Mouse (Mus musculus) erythroblast, embryonic 14.5 days (primary cell): ENCODE measurements around the gene Pdzd7. TPM values are rescaled to one million over a fixed set of nuclear protein-coding genes. Genes with fewer than 3 reads are reported as not detected.
A peak's percentile ranks its signal among the peaks of the same experiment; 100 is the strongest.

Source experiments
- H3K27me3 ChIP-seq: 2 replicates; pipeline ENCODE4 v1.6.1; 2012; ENCODE audit warnings: inconsistent platforms; ENCODE audit not compliant: control insufficient read depth
- H3K36me3 ChIP-seq: 2 replicates; pipeline ENCODE4 v1.6.1; 2012; ENCODE audit warnings: mild to moderate bottlenecking, inconsistent platforms; ENCODE audit not compliant: control insufficient read depth
- H3K4me1 ChIP-seq: 2 replicates; pipeline ENCODE4 v1.6.1; 2012; ENCODE audit warnings: inconsistent platforms; ENCODE audit not compliant: control insufficient read depth
- H3K4me3 ChIP-seq: replicated peaks from 2 replicates; pipeline ENCODE3; 2012; ENCODE audit warnings: moderate library complexity, mild to moderate bottlenecking, inconsistent platforms
- H3K9me3 ChIP-seq: 2 replicates; pipeline ENCODE4 v1.6.1; 2012; ENCODE audit warnings: low read length, inconsistent platforms, mixed read lengths; ENCODE audit not compliant: control insufficient read depth
- GATA1 ChIP-seq: IDR thresholded peaks from 2 replicates; pipeline ENCODE4 v1.6.1; 2012; ENCODE audit warnings: low read length, inconsistent platforms, mixed read lengths
- TAL1 ChIP-seq: IDR thresholded peaks from 3 replicates; pipeline ENCODE4 v1.6.1; 2012; ENCODE audit warnings: low read length, inconsistent platforms, mixed read lengths
- polyA plus RNA-seq: library from polyadenylated mRNA; stranded (reverse); fragments of >175 nt; gene quantifications from 2 replicates; pipeline ENCODE4 v1.2.3, GENCODE M21; 2012

The Pdzd7 gene
- polyA plus RNA-seq, 1 experiment, result not detected

DNA sequence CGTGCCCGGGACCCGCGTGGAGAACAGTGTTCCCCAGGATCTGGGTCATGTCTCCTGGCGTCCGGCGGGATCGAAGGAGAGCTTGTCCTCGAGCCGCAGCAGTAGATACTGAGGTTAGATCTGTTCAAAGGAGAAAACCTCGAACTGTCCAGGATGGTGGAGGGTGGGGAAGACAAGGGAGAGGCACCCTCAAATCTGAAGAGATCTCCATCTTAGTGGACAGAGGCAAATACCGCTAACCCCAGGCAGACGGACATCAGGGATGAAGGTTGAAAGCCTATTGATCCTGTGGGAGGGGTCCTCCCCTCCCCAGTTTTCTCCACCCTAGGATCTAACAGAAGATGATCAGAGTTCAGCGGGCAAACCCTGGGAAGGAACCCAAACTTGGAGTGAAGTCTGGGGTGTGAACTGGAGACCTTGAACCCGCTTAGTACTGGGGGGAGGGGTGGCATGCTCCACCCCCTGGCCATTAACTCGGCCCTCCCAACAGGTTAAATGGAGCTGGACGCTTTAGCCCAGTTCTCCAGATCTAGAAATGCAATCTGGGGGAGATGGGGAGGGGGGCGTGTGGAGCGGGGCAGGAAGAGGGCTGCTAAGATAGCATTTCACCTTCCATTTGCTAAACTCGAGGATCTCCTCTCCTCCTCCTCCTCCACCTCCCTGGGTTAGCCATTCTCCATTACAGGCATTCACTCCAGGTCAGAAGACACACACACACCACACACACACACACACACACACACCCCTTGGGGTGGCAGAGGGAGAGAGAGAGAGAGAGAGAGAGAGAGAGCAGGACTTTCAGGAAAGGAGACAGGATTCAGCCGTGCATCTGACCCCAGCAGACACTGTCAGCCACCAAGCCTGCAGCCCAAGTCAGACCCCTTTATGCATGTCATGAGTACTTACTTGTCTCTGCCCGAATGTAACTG, 55.7 kb downstream of the Pdzd7 start:
- Histone ChIP-seq H3K27me3 (peaks cover 41% of the 10 kb centered on the region), H3K4me3 (peak overlapping the region; percentile 54)

DNA sequence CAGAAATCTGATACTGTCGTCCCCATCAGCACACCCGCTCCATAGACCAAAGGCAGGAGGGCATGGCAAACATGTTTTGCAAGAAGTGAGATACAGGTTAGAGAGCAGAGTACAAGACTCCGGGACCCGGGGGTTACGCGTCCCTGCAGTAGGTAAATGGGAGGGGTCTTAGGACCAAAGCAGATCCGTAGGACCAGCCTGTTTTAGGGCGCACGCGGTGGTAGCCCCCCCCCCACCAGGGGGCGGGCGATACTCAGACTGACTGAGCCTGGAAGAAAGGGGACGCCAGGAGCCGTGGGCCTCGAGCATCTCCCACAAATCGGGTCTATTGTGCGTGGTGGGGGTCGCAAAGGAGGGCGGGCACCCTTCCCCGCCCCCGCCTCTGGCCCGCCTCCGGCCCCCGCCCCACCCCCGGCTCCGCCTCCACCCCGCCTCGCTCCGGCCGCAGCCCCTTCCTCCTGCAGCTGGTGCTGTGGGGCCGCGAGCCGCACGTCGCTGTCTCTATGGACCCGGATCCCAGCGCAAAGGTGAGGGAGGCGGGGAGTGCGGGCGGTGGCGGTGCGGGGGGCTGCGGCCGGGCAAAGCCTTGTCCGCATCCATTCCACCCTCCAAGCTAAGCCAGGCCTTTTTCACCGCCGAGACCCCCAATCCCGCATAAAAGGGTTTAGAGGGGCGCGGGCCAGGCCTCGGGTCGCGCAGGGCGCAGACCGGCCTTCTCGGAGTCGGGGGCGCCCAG, 56.5 kb downstream of the Pdzd7 start, which contains the start of gene Sema4g:
Gene Sema4g, plus strand, starts transcription at position 271 of the 736 bp plus-strand sequence.
- TF ChIP-seq TAL1, result no peak
- TF ChIP-seq GATA1, result no peak
- H3K4me1 ChIP-seq, result peaks cover 6% of the 10 kb centered on the region; the same call in 1 of the 2 replicates
- peaks cover 41% of the 10 kb centered on the region for H3K27me3 ChIP-seq
- peak within 1 kb of the TSS; percentile 54 for H3K4me3 ChIP-seq
- H3K9me3 ChIP-seq, result no peaks in the 10 kb centered on the region
- H3K36me3 ChIP-seq, result no peaks in the 10 kb centered on the region; the same call in 1 of the 2 replicates

More for the DNA sequence above, 55.7 kb downstream of the Pdzd7 start:
- H3K4me1 ChIP-seq, result peaks cover 6% of the 10 kb centered on the region; the same call in 1 of the 2 replicates
- TF ChIP-seq TAL1 (no peak), GATA1 (no peak)
- no peaks in the 10 kb centered on the region for H3K9me3 ChIP-seq
- H3K36me3 ChIP-seq, result no peaks in the 10 kb centered on the region; the same call in 1 of the 2 replicates

DNA sequence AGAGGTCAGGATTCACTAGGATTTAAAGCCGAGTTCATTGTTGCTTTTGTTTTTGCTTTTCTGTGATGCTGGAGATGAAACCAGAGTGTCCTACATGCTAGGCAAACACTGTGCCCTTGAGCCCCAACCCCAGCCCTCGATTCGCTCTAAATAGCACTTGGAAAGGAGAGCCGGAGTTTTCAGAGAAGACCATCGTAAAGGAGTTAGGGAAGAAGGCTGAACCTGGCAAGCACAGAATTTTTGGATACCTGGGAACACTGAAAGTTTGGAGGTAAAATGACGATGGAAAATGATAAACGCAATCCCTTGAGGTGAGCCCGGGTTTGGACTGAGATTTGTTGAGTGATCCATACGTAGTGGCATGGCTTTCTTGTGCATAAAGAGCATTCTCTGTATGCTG, 57.2 kb downstream of the Pdzd7 start:
- Histone ChIP-seq H3K9me3 (no peaks in the 10 kb centered on the region), H3K4me3 (no peak overlapping the region), H3K36me3 (peaks cover 2% of the 10 kb centered on the region), H3K27me3 (peaks cover 41% of the 10 kb centered on the region), H3K4me1 (peaks cover 6% of the 10 kb centered on the region; the same call in 1 of the 2 replicates)
- TF ChIP-seq GATA1 (no peak), TAL1 (no peak)

DNA sequence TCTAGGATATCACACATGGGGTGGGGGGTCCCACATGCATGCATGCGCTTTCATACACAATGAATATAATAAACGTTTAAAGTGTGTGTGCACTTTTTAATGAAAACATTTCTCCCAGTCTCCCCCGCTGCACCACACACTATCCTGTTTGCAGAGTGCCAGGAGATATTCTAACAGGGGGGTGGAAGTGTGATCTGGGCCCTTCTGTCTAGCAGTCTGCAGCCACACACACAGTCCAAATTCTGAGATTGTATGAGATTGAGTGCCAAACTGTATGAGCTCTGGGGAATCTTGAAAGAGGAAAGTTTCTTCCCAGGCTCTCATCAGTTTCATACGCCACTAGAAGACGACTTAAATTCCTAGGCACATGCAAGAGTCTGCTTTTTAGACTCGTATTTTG, 57.7 kb downstream of the Pdzd7 start:
- Histone ChIP-seq H3K9me3 (no peaks in the 10 kb centered on the region), H3K4me1 (peaks cover 6% of the 10 kb centered on the region; the same call in 1 of the 2 replicates), H3K36me3 (peaks cover 4% of the 10 kb centered on the region), H3K27me3 (peaks cover 41% of the 10 kb centered on the region), H3K4me3 (no peak overlapping the region)
- TF ChIP-seq GATA1 (no peak), TAL1 (no peak)

DNA sequence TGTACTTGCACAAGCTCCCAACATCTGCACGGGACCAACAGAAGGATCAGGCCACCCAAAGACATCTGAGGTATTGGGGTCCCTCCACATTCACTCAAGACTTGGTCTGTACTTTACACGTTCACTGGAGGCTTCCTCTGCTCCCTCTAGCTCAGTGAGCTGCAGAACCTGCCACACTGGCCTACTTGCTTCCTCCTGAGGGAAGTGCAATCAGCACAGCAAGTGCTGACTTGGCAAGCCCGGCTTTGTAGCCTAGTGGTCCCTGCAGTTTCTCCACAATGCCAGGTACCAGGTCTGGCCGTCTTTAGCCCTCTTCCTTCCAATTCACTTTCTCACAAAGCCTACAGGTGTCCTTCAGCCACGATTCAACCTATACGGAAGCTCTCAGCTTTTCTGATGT, 58.5 kb downstream of the Pdzd7 start:
- H3K9me3 ChIP-seq, result no peaks in the 10 kb centered on the region
- peaks cover 38% of the 10 kb centered on the region for H3K27me3 ChIP-seq
- peaks cover 10% of the 10 kb centered on the region for H3K36me3 ChIP-seq
- H3K4me1 ChIP-seq, result peaks cover 6% of the 10 kb centered on the region; the same call in 1 of the 2 replicates
- no peak overlapping the region for H3K4me3 ChIP-seq
- TF ChIP-seq TAL1 (no peak), GATA1 (no peak)

DNA sequence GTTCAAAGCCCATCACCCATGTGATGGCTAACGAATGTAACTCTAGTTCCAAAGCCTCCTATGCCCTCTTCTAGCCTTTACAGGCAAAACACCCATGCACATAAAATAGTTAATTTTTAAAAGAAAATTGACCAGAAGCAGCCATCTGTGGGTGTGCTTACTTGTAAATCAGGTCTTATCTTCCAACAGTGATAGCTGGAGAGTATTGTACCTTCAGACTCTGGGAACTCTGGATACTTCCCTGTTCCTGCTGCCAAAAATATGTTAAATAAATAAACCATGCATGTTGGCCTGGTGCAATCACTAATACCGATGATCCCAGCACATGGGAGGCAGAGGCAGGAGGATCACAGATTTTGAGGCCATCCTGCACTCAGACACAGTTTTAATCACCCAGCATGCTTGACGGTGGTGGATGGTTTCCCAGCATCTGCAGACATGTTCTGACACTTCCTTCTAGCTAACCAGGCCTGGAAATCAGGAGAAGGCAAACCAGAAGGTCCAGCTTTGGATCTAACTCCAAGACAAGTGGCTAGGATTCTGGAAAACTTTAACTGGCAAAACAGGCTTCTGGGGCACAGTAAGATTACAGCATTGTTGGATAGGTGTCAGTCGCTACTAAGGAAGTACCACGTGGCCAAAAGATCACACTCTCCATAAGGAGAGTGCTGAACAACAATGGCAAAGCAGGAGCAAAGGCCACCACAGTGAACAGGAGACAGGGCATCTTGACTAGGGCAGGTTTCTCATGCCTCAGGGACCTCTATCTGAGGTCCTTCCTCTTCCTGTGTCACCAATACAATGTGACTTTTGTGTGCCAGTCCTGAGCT, 60.1 kb downstream of the Pdzd7 start:
- Histone ChIP-seq H3K36me3 (peaks cover 25% of the 10 kb centered on the region), H3K4me3 (no peak overlapping the region), H3K4me1 (peaks cover 6% of the 10 kb centered on the region; the same call in 1 of the 2 replicates), H3K9me3 (no peaks in the 10 kb centered on the region), H3K27me3 (peaks cover 30% of the 10 kb centered on the region)
- no peak for TF ChIP-seq GATA1
- TF ChIP-seq TAL1, result no peak

DNA sequence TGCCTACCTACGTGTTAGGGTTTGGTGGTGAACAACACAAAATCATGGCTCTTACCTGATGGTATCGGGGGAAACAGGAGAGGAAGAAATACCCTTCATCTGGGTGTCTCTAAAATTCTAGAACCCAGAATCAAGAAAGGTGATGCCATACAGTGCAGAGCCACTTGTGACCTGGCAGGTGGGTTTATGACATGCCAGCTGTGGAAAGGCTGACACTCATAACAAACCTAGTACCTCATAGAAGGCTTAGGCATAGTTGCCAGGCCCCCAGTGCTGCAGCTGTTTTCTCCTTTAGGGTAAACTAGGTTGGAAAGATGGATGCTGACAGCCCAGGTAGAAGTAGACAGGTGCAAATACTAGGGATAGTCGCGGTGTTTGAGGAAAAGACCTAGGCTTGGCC, 61.1 kb downstream of the Pdzd7 start:
- no peak for TF ChIP-seq TAL1
- TF ChIP-seq GATA1, result no peak
- Histone ChIP-seq H3K9me3 (no peaks in the 10 kb centered on the region), H3K27me3 (peaks cover 21% of the 10 kb centered on the region), H3K4me1 (peaks cover 4% of the 10 kb centered on the region; the same call in 1 of the 2 replicates), H3K4me3 (no peak overlapping the region), H3K36me3 (peaks cover 34% of the 10 kb centered on the region)

DNA sequence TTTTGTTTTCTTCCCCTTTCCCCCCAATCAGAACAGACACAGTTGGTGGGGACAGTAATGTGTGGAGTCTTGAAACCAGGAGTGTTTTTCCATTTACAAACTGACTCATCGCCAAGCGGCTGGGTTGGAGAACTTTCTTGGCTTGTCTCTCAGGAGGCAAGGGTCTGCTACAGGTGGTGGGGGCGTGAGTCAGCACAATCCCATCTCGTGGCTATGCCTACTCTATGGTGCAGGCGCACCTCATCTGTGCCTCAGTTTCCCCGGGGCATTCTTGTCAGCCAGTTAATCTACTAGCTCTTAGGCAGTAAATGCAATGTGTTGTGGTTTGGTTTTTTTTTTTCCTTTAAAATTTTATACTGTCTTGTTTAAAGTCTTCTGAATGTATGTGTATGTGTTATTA, 62.2 kb downstream of the Pdzd7 start:
- Histone ChIP-seq H3K36me3 (peaks cover 43% of the 10 kb centered on the region), H3K27me3 (peaks cover 10% of the 10 kb centered on the region), H3K4me3 (no peak overlapping the region), H3K9me3 (no peaks in the 10 kb centered on the region), H3K4me1 (no peaks in the 10 kb centered on the region)
- TF ChIP-seq TAL1, result no peak
- no peak for TF ChIP-seq GATA1
